Mouse (Mus musculus): Measurements from ENCODE around the gene Rbp1. TPM values are rescaled to one million over a fixed set of nuclear protein-coding genes. Genes with fewer than 3 reads are reported as not detected.

Rbp1 gene
- polyA plus RNA-seq, 1 experiment from 2014 or later: 145 TPM

DNA sequence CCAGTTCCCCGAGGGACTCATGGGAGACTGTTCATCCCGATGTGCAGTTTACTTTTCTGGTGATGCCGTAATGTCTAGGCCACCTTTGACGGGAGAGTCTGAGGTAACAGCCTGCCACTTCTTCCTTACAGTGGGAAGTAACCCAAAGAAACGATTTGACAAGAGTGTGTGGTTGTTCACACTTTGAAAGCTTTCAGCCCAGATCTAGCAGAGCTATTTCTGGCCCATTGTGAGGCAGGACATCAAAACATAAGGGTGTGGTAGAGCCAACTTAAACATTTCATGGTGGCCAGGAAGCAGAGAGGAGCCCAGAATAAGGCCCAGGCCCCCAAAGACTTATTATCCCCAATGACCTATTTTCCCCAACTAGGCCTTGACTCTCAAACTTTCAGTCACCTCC lies 21.1 kb upstream of the Rbp1 start:
- no peak for ATAC-seq (ENCODE audit: low read depth)
- no peaks in the 10 kb centered on the region for H3K4me1 ChIP-seq (replicated peaks)
- H3K4me3 ChIP-seq: no peak overlapping the region
- no peaks in the 10 kb centered on the region for H3K36me3 ChIP-seq
- H3K27ac ChIP-seq (replicated peaks): no peak overlapping the region
- no peaks in the 10 kb centered on the region for H3K9me3 ChIP-seq
- H3K4me2 ChIP-seq: no peak overlapping the region
- 82% methylated on average over 5 of the region's 5 CpGs for WGBS
- H3K27me3 ChIP-seq: no peaks in the 10 kb centered on the region
- no peak overlapping the region for H3K9ac ChIP-seq

DNA sequence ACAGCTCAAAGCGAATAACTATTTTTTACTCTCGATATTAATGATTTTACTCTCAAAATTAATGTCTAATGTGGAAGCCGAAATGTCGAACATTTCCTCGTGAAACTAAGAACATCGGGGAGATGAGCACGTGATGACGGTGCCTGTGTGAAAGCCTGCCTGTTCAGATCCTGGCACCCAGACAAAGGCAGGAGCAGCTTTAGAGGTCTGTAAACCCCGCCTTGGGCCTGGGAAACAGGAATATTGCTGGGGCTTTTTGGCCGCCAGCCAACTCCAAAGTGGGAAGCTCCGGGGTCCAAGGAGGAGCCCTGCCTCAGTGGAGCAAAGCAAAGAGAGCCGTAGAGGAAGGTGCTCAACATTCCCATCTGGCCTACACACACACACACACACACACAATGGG lies 15.0 kb upstream of the Rbp1 start:
- 71% methylated on average over 12 of the region's 12 CpGs for WGBS
- ATAC-seq (ENCODE audit: low read depth): peak; percentile 27; the same call in 1 of the 2 replicates
- no peak overlapping the region for H3K4me3 ChIP-seq
- H3K9me3 ChIP-seq: no peaks in the 10 kb centered on the region
- no peak overlapping the region for H3K27ac ChIP-seq (replicated peaks)
- no peaks in the 10 kb centered on the region for H3K36me3 ChIP-seq
- H3K4me1 ChIP-seq (replicated peaks): peaks cover 4% of the 10 kb centered on the region; the same call in 1 of the 2 replicates
- no peak overlapping the region for H3K4me2 ChIP-seq
- no peak overlapping the region for H3K9ac ChIP-seq
- H3K27me3 ChIP-seq: no peaks in the 10 kb centered on the region

DNA sequence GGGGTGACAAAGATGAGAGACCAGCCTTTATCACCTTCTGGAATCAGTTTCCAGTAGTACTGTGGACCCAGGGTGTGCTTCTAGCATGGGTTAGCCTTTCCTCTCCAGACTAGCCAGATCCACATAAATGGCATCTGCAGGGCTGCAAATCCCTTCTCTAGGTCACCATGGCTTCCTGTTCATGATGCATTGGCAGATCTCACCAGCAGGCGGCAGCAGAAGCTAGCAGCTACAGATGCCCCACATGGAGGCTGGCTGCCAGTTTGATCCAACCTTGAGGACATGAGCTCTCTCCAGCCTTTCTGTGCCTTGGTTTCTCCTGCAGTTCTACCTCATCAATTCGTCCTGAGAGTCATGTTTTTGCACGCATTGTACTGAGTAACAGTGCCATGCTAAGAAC lies 13.6 kb upstream of the Rbp1 start:
- 37% methylated on average over 3 of the region's 3 CpGs for WGBS
- no peak for ATAC-seq (ENCODE audit: low read depth)

DNA sequence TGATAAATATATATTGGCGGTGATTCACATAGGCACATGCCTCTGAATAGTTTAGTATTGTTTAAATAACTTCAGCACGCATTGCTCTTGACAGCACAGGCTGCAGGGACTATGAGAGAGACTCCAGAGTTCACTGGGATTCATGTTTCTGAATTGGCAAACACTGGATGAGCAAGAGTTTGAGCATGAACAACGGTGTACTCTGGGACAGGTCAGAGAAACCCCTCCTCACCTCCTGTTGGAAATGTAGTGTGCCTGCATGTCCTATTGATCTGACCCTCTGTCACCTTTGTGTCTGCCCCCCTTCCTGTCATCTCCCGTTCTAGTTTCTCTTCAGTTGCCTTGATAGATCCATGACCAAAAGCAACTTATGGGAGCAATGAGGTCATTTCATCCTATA lies 7.3 kb upstream of the Rbp1 start:
- Histone ChIP-seq H3K27ac (replicated peaks) (no peak overlapping the region), H3K27me3 (no peaks in the 10 kb centered on the region), H3K4me3 (no peak overlapping the region), H3K4me2 (no peak overlapping the region), H3K36me3 (no peaks in the 10 kb centered on the region), H3K9me3 (no peaks in the 10 kb centered on the region), H3K4me1 (replicated peaks) (no peaks in the 10 kb centered on the region), H3K9ac (no peak overlapping the region)
- ATAC-seq (ENCODE audit: low read depth): no peak
- WGBS: 89% methylated on average over 4 of the region's 4 CpGs

More for the DNA sequence above, 13.6 kb upstream of the Rbp1 start:
- Histone ChIP-seq H3K9me3 (no peaks in the 10 kb centered on the region), H3K36me3 (no peaks in the 10 kb centered on the region), H3K9ac (no peak overlapping the region), H3K4me3 (no peak overlapping the region), H3K4me1 (replicated peaks) (peaks cover 4% of the 10 kb centered on the region; the same call in 1 of the 2 replicates), H3K27ac (replicated peaks) (no peak overlapping the region), H3K27me3 (no peaks in the 10 kb centered on the region), H3K4me2 (no peak overlapping the region)

DNA sequence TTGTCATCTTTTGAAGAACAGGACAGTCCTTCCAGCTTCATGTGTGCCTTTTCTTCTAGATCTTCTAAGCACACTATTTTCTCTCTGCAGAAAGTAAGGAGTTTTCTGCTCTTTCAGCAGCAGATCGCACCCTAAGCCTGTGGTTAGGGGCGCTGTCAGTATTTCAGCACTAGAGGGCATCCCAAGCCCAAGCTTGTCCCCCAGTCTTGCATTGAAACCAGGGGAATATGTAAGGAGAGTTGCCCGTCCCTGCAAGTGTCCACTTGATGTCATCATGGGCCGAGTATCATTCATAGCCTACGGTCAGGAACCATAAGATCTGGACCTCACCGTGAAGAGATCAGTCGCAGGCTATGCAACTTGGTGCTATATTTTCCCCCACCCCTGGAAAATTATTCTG lies 4.8 kb upstream of the Rbp1 start:
- Histone ChIP-seq H3K9ac (no peak overlapping the region), H3K27me3 (no peaks in the 10 kb centered on the region), H3K36me3 (no peaks in the 10 kb centered on the region), H3K4me1 (replicated peaks) (no peaks in the 10 kb centered on the region), H3K4me3 (no peak overlapping the region), H3K27ac (replicated peaks) (no peak overlapping the region), H3K4me2 (no peak overlapping the region), H3K9me3 (no peaks in the 10 kb centered on the region)
- WGBS: 44% methylated on average over 7 of the region's 7 CpGs
- ATAC-seq (ENCODE audit: low read depth): peak; percentile 36; the same call in 1 of the 2 replicates

DNA sequence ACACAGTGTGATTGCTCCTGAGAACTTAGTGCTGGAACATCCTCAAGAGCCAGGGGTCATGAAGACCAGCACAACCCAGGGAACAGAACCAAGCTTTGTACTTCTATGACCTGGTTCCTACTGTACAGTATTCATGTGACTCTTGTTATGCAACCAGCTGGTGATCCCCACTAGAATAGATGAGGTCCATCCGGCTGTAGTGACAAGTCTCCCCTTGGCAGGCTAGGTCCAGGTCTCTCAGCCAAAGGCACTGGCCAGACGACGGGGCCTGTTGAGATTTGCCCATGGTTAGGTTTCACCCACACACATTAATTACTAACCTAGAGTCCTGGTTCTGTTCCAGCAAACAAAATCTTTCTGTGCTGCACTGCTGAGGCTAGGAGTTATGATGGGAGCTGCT lies 4.4 kb upstream of the Rbp1 start:
- no peak overlapping the region for H3K9ac ChIP-seq
- H3K36me3 ChIP-seq: no peaks in the 10 kb centered on the region
- H3K27me3 ChIP-seq: no peaks in the 10 kb centered on the region
- no peak overlapping the region for H3K27ac ChIP-seq (replicated peaks)
- H3K4me2 ChIP-seq: no peak overlapping the region
- 82% methylated on average over 3 of the region's 3 CpGs for WGBS
- no peak for ATAC-seq (ENCODE audit: low read depth)
- no peaks in the 10 kb centered on the region for H3K9me3 ChIP-seq
- no peaks in the 10 kb centered on the region for H3K4me1 ChIP-seq (replicated peaks)
- no peak overlapping the region for H3K4me3 ChIP-seq

DNA sequence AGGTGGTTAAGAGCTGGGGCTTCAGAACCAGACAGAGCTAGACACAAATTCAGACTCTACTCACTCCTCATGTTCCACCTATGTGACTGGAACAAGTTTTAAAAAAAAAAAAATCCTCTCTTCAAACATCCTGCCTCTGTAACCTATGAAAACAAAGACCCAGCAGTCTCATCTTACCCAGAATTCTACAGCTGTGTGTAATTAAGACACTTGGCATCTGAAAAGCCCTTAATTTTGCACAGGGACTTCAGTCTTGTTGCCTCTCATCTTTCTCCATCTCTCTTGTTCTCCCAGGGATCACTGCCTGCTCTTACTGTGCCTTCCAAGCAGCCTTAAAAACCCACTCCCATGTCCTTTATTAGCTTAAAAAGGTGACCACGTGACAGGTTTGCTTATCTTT lies 2.1 kb upstream of the Rbp1 start:
- Histone ChIP-seq H3K27ac (replicated peaks) (no peak overlapping the region), H3K4me3 (no peak overlapping the region), H3K4me1 (replicated peaks) (peaks cover 21% of the 10 kb centered on the region), H3K4me2 (no peak overlapping the region), H3K27me3 (no peaks in the 10 kb centered on the region), H3K36me3 (no peaks in the 10 kb centered on the region), H3K9ac (no peak overlapping the region), H3K9me3 (no peaks in the 10 kb centered on the region)
- no peak for ATAC-seq (ENCODE audit: low read depth)
- 76% methylated on average over 1 of the region's 1 CpGs for WGBS

DNA sequence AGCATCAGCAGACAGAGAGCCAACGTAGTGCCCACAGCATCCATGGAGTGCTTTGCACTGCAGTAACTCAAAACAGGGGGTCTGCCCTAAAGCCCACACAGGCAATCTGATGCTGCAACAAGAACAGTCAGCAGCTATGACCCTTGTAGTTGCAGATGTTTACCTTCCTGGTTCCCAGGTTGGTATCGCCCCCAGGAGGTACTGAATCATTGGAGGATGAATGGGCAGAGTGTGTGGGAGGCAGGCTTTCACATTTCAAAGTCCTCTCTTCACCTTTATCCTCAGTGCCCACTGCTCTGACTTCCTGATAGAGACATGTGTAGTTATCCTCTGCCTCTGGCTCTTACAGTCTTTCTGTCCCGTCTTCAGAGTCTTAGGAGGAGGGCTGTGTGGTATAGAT lies 858 bp upstream of the Rbp1 start:
- 61% methylated on average over 3 of the region's 3 CpGs for WGBS
- H3K36me3 ChIP-seq: no peaks in the 10 kb centered on the region
- H3K27ac ChIP-seq (replicated peaks): no peak overlapping the region
- H3K9ac ChIP-seq: no peak overlapping the region
- no peak for ATAC-seq (ENCODE audit: low read depth)
- no peaks in the 10 kb centered on the region for H3K27me3 ChIP-seq
- H3K9me3 ChIP-seq: no peaks in the 10 kb centered on the region
- H3K4me1 ChIP-seq (replicated peaks): peaks cover 33% of the 10 kb centered on the region
- no peak overlapping the region for H3K4me2 ChIP-seq
- no peak overlapping the region for H3K4me3 ChIP-seq

DNA sequence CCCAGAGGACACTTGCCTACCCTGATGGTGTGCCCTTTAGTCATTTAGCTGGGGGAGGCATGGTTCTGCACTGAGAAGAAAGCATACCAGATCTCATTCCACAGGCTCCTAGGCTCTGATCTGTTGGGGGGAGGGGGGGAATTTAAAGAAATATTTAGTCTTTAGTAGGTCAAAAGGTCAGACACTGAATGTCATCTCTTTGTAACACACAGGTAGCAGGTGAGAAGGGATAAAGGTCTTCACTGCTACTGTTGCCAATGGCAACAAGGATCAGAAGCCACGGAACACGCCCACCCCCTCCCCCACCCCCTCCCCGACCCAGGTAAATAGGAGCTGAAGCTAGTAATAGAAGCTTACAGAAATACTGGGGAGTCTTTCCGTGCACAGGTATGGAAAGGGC lies 930 bp downstream of the Rbp1 start:
- ATAC-seq (ENCODE audit: low read depth): no peak
- H3K4me1 ChIP-seq (replicated peaks): peaks cover 51% of the 10 kb centered on the region
- H3K9ac ChIP-seq: peak overlapping the region; percentile 83; the same call in 1 of the 2 replicates
- H3K27ac ChIP-seq (replicated peaks): no peak overlapping the region
- WGBS: 12% methylated on average over 4 of the region's 4 CpGs
- peak overlapping the region; percentile 60 for H3K4me3 ChIP-seq
- H3K9me3 ChIP-seq: no peaks in the 10 kb centered on the region
- H3K4me2 ChIP-seq: peak overlapping the region; percentile 78
- no peaks in the 10 kb centered on the region for H3K36me3 ChIP-seq
- no peaks in the 10 kb centered on the region for H3K27me3 ChIP-seq

DNA sequence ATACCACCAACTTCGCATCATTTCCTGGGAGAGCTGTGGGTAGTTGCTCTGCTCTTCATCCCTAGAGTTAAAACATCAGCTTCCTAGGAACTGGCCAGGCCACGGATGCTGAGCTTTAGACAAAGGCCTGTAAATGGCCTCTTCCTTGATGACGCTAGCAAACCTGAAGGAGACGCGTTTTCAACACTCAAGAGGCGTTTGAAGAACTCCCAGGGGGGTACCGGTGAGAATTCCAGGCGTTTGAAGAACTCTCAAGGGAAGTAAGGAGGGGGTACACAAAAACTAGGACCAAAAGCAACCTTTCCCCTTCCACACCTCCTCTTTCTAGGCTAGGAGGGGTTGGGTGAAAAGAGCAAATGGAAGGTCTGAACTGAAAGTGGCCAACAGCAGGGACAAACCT lies 1.5 kb downstream of the Rbp1 start:
- Histone ChIP-seq H3K27me3 (no peaks in the 10 kb centered on the region), H3K9ac (peak overlapping the region; percentile 83), H3K9me3 (no peaks in the 10 kb centered on the region), H3K4me3 (peak overlapping the region; percentile 60), H3K27ac (replicated peaks) (peak overlapping the region; percentile 69), H3K36me3 (no peaks in the 10 kb centered on the region), H3K4me2 (peak overlapping the region; percentile 78), H3K4me1 (replicated peaks) (peaks cover 57% of the 10 kb centered on the region)
- WGBS: 3% methylated on average over 8 of the region's 8 CpGs
- ATAC-seq (ENCODE audit: low read depth): no peak

DNA sequence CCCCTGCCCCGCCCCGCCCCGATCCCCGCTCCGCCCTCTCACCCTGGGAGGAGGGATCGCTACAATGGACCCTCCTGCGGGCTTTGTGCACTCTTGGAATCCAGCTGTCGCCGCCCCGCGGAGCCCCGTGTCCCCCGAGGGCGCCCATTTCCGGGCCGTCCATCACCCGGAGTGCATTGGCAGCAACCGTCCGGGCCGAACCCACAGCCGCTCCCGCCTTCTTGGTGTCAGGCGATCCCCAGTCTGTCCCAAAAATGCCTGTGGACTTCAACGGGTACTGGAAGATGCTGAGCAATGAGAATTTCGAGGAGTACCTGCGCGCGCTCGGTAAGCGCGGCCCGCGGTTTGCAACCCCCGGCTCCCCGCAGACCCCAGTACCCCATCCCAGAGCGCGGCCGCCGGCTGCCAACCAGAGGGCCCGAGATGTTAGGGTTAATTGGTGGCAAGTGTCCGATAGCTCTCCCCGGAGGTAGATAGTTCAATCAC lies 2.0 kb downstream of the Rbp1 start:
- H3K36me3 ChIP-seq: no peaks in the 10 kb centered on the region
- H3K9me3 ChIP-seq: no peaks in the 10 kb centered on the region
- peak overlapping the region; percentile 83 for H3K9ac ChIP-seq
- under 1% methylated on average over 39 of the region's 42 CpGs for WGBS
- peaks cover 62% of the 10 kb centered on the region for H3K4me1 ChIP-seq (replicated peaks)
- H3K4me3 ChIP-seq: peak overlapping the region; percentile 60
- H3K27me3 ChIP-seq: no peaks in the 10 kb centered on the region
- peak overlapping the region; percentile 78 for H3K4me2 ChIP-seq
- peak overlapping the region; percentile 69 for H3K27ac ChIP-seq (replicated peaks)
- peak; percentile 60 for ATAC-seq (ENCODE audit: low read depth)

DNA sequence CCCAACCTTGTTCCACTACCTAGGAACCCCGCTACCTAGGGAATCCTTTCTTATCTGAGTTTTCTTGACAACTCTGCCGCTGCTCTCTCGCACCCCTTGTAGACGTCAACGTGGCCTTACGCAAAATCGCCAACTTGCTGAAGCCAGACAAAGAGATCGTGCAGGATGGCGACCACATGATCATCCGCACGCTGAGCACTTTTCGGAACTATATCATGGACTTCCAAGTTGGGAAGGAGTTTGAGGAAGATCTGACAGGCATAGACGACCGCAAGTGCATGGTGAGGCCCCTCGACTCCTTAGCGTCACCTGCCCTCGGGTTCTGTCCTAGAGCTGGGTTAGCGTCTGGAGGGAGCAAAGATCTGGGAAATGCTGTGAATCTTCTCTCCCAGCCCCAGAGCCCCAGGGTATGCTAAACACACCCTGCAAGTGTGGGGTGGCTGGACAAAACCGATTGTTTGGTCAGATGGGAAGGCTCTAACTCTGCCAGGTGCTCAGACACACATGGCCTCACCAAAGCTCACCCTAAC lies 2.7 kb downstream of the Rbp1 start:
- 5% methylated on average over 19 of the region's 19 CpGs for WGBS
- Histone ChIP-seq H3K27ac (replicated peaks) (peak overlapping the region; percentile 69), H3K9ac (peak overlapping the region; percentile 83), H3K9me3 (no peaks in the 10 kb centered on the region), H3K36me3 (no peaks in the 10 kb centered on the region), H3K4me2 (peak overlapping the region; percentile 78), H3K4me1 (replicated peaks) (peaks cover 66% of the 10 kb centered on the region), H3K4me3 (peak overlapping the region; percentile 60), H3K27me3 (no peaks in the 10 kb centered on the region)
- no peak for ATAC-seq (ENCODE audit: low read depth)

DNA sequence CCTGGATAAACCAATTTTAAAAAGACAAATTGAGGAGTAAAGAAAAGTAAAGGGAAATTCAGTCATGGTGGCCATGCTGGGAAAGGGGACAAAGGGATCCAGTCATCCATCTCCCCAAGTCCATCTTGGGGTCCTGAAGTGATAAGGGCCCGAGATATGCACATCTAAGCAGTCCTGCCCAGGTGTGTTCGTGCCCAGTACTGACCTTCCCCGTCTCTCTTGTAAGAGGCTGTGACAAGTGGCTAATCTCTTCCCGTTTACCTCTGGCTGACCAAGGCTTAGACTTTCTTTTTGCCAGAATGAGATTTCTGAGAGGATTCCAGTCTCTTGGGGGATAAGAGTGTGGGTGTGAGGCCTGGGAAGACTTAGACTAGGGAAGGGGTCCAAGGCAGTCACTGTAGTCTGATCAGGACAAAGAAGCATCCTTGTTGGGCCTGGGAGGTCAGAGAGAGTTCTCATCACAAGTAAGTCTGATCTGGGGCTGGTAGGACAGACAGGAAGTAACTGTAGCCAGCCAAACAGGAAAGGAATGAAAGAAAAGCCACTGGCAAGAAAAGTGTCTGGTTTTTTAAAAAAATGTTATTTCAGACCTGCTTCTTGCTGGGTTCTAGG lies 5.3 kb downstream of the Rbp1 start:
- peak overlapping the region; percentile 83; the same call in 1 of the 2 replicates for H3K9ac ChIP-seq
- H3K4me3 ChIP-seq: peak overlapping the region; percentile 60
- WGBS: 83% methylated on average over 4 of the region's 4 CpGs
- peaks cover 80% of the 10 kb centered on the region for H3K4me1 ChIP-seq (replicated peaks)
- ATAC-seq (ENCODE audit: low read depth): no peak
- H3K27ac ChIP-seq (replicated peaks): peak overlapping the region; percentile 69; the same call in 1 of the 2 replicates
- peak overlapping the region; percentile 78 for H3K4me2 ChIP-seq
- H3K27me3 ChIP-seq: no peaks in the 10 kb centered on the region
- H3K9me3 ChIP-seq: no peaks in the 10 kb centered on the region
- H3K36me3 ChIP-seq: 0 out of 2 replicates have a peak, but pooled peaks cover 3% of the 10 kb centered on the region

Data from neural tube, embryonic 13.5 days (tissue).